Mouse (Mus musculus): ENCODE results near the gene Eif4enif1.
"Not testable (repeated sequence)": the region's sequence is repeated elsewhere in the genome, so short reads cannot be mapped to it uniquely, and the experiment has no call there.

GRCm38 (mm10) chr11:3163122-3163521 is 39.1 kb upstream of the Eif4enif1 start:
- not testable (repeated sequence) for TF ChIP-seq CTCF, POLR2A (IDR thresholded peaks at IDR 0.05; ENCODE audit: extremely low read depth, insufficient read depth, low read length)

All from cortical plate, adult 2 months (tissue).